Mouse (Mus musculus): ENCODE results near the gene Cela3b. TPM values are rescaled to one million over a fixed set of nuclear protein-coding genes. Genes with fewer than 3 reads are reported as not detected.
"Not testable (repeated sequence)": the region's sequence is repeated elsewhere in the genome, so short reads cannot be mapped to it uniquely, and the experiment has no call there.

The Cela3b gene
- total and polyA plus RNA-seq, 2 experiments from 2014 or later, result not detected

GRCm38 (mm10) chr4:137414936-137415335 lies 15.4 kb downstream of the Cela3b start:
- Histone ChIP-seq H3K4me1 (ENCODE audit: insufficient read depth) (no peaks in the 10 kb centered on the region), H3K27me3 (ENCODE audit: insufficient read depth, low read length) (no peaks in the 10 kb centered on the region), H3K9ac (no peak overlapping the region), H3K4me2 (ENCODE audit: low read depth) (no peak overlapping the region), H3K9me3 (ENCODE audit: low read length) (no peaks in the 10 kb centered on the region), H3K36me3 (ENCODE audit: insufficient read depth) (no peaks in the 10 kb centered on the region), H3K27ac (ENCODE audit: low read depth, low read length) (no peak overlapping the region), H3K4me3 (ENCODE audit: low read depth, low read length) (no peak overlapping the region)
- TF ChIP-seq CTCF (IDR thresholded peaks at IDR 0.05; ENCODE audit: low read depth), result no peak
- DNase-seq (no peak), ATAC-seq (no peak)
- 73% methylated on average over 1 of the region's 1 CpGs for WGBS

GRCm38 (mm10) chr4:137412185-137412709 lies 18.1 kb downstream of the Cela3b start:
- DNase-seq; H3K9me3 ChIP-seq (ENCODE audit: low read length); H3K4me3 ChIP-seq (ENCODE audit: low read depth, low read length); ATAC-seq; H3K4me2 ChIP-seq (ENCODE audit: low read depth); H3K9ac ChIP-seq; H3K36me3 ChIP-seq (ENCODE audit: insufficient read depth); H3K27me3 ChIP-seq (ENCODE audit: insufficient read depth, low read length); H3K4me1 ChIP-seq (ENCODE audit: insufficient read depth); H3K27ac ChIP-seq (ENCODE audit: low read depth, low read length): not testable (repeated sequence)
- 82% methylated on average over 7 of the region's 7 CpGs for WGBS

GRCm38 (mm10) chr4:137409691-137410090 lies 20.6 kb downstream of the Cela3b start, which contains the start of gene Cela3a:
Gene Cela3a, minus strand, starts transcription at chr4:137409791.
- Histone ChIP-seq H3K36me3 (ENCODE audit: insufficient read depth) (no peaks in the 10 kb centered on the region), H3K9me3 (ENCODE audit: low read length) (no peaks in the 10 kb centered on the region), H3K4me3 (ENCODE audit: low read depth, low read length) (no peak within 1 kb of the TSS), H3K27ac (ENCODE audit: low read depth, low read length) (no peak within 1 kb of the TSS), H3K4me2 (ENCODE audit: low read depth) (no peak within 1 kb of the TSS), H3K4me1 (ENCODE audit: insufficient read depth) (no peaks in the 10 kb centered on the region), H3K9ac (no peak within 1 kb of the TSS), H3K27me3 (ENCODE audit: insufficient read depth, low read length) (no peaks in the 10 kb centered on the region)
- 91% methylated on average over 5 of the region's 5 CpGs for WGBS
- no peak for DNase-seq
- ATAC-seq, result no peak
- TF ChIP-seq CTCF (IDR thresholded peaks at IDR 0.05; ENCODE audit: low read depth), result no peak

GRCm38 (mm10) chr4:137405571-137405970 lies 24.8 kb downstream of the Cela3b start:
- Histone ChIP-seq H3K4me2 (ENCODE audit: low read depth) (no peak overlapping the region), H3K27ac (ENCODE audit: low read depth, low read length) (no peak overlapping the region), H3K27me3 (ENCODE audit: insufficient read depth, low read length) (no peaks in the 10 kb centered on the region), H3K36me3 (ENCODE audit: insufficient read depth) (no peaks in the 10 kb centered on the region), H3K9me3 (ENCODE audit: low read length) (no peaks in the 10 kb centered on the region), H3K4me3 (ENCODE audit: low read depth, low read length) (no peak overlapping the region), H3K4me1 (ENCODE audit: insufficient read depth) (no peaks in the 10 kb centered on the region), H3K9ac (no peak overlapping the region)
- TF ChIP-seq CTCF (IDR thresholded peaks at IDR 0.05; ENCODE audit: low read depth), result no peak
- WGBS, result 91% methylated on average over 3 of the region's 3 CpGs
- ATAC-seq (no peak), DNase-seq (no peak)

- Histone ChIP-seq H3K9ac (no peak overlapping the region), H3K27ac (ENCODE audit: low read depth, low read length) (no peak overlapping the region), H3K4me1 (ENCODE audit: insufficient read depth) (no peaks in the 10 kb centered on the region), H3K4me3 (ENCODE audit: low read depth, low read length) (no peak overlapping the region), H3K4me2 (ENCODE audit: low read depth) (no peak overlapping the region), H3K36me3 (ENCODE audit: insufficient read depth) (no peaks in the 10 kb centered on the region), H3K9me3 (ENCODE audit: low read length) (no peaks in the 10 kb centered on the region), H3K27me3 (ENCODE audit: insufficient read depth, low read length) (no peaks in the 10 kb centered on the region)
- no peak for TF ChIP-seq CTCF (IDR thresholded peaks at IDR 0.05; ENCODE audit: low read depth)
- no peak for ATAC-seq
- DNase-seq, result no peak
- 80% methylated on average over 15 of the region's 15 CpGs for WGBS
These were observed 33.5 kb downstream of the Cela3b start for GRCm38 (mm10) chr4:137396641-137397525.

GRCm38 (mm10) chr4:137393378-137394135 lies 36.8 kb downstream of the Cela3b start:
- Histone ChIP-seq H3K27me3 (ENCODE audit: insufficient read depth, low read length) (no peaks in the 10 kb centered on the region), H3K9me3 (ENCODE audit: low read length) (no peaks in the 10 kb centered on the region), H3K9ac (no peak overlapping the region), H3K27ac (ENCODE audit: low read depth, low read length) (no peak overlapping the region), H3K36me3 (ENCODE audit: insufficient read depth) (no peaks in the 10 kb centered on the region), H3K4me3 (ENCODE audit: low read depth, low read length) (no peak overlapping the region), H3K4me2 (ENCODE audit: low read depth) (no peak overlapping the region), H3K4me1 (ENCODE audit: insufficient read depth) (peaks cover 5% of the 10 kb centered on the region; the same call in 1 of the 2 replicates)
- TF ChIP-seq CTCF (IDR thresholded peaks at IDR 0.05; ENCODE audit: low read depth), result no peak
- DNase-seq, result no peak
- ATAC-seq, result no peak
- WGBS, result 74% methylated on average over 9 of the region's 9 CpGs

- peaks cover 5% of the 10 kb centered on the region; the same call in 1 of the 2 replicates for H3K4me1 ChIP-seq (ENCODE audit: insufficient read depth)
- no peak for TF ChIP-seq CTCF (IDR thresholded peaks at IDR 0.05; ENCODE audit: low read depth)
- H3K36me3 ChIP-seq (ENCODE audit: insufficient read depth), result no peaks in the 10 kb centered on the region
- 90% methylated on average over 9 of the region's 9 CpGs for WGBS
- DNase-seq, result no peak
- H3K9ac ChIP-seq, result no peak overlapping the region
- no peak overlapping the region for H3K27ac ChIP-seq (ENCODE audit: low read depth, low read length)
- no peak for ATAC-seq
- H3K4me2 ChIP-seq (ENCODE audit: low read depth), result no peak overlapping the region
- H3K9me3 ChIP-seq (ENCODE audit: low read length), result no peaks in the 10 kb centered on the region
- H3K27me3 ChIP-seq (ENCODE audit: insufficient read depth, low read length), result no peaks in the 10 kb centered on the region
- H3K4me3 ChIP-seq (ENCODE audit: low read depth, low read length), result no peak overlapping the region
These were observed 37.5 kb downstream of the Cela3b start for GRCm38 (mm10) chr4:137392874-137393273.

Data from forebrain, postnatal 0 days (tissue).